Mouse (Mus musculus) urinary bladder, postnatal 10 days (tissue): ENCODE measurements around the gene Arf3.
"Not testable (repeated sequence)": the region's sequence is repeated elsewhere in the genome, so short reads cannot be mapped to it uniquely, and the experiment has no call there.

Experiments used
- DNase-seq: peaks from one replicate; pipeline ENCODE4 v3.0.0; 2022; ENCODE audit warnings: low spot score

Gene Arf3

GRCm38 (mm10) chr15:98753021-98753423, 10.0 kb downstream of the Arf3 start:
- DNase-seq = no peak

- DNase-seq = no peak
Measured at GRCm38 (mm10) chr15:98749093-98749492, 13.9 kb downstream of the Arf3 start.

GRCm38 (mm10) chr15:98747296-98747695, 15.7 kb downstream of the Arf3 start:
- no peak for DNase-seq

DNA sequence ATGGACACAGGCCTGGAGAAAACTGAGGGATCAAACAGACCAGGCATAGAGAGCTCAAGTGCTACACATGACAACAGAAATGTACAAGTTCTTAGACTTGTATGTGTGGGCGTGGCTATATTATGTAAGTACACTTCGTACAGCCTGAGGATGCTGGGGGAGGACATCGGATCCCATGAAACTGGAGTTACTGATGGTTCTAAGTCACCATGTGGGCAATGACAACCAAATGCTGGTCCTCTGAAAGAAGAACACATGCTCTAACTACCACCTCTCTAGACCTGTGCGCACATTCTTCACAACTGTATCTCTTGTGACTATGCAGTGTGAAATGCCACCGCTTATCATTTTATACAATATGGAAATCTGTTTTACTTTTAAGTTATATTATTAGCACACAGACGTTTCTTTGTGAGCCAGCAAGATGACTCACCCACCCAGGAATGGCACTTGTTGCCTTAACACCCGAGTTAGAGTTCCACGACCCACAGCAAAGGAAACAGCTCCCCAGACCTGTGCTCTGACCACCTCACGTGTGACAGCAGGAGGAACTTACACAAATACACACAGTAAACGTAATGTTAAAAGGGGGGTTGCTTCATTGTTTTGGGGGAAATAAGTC, 16.6 kb downstream of the Arf3 start:
- DNase-seq = no peak

DNA sequence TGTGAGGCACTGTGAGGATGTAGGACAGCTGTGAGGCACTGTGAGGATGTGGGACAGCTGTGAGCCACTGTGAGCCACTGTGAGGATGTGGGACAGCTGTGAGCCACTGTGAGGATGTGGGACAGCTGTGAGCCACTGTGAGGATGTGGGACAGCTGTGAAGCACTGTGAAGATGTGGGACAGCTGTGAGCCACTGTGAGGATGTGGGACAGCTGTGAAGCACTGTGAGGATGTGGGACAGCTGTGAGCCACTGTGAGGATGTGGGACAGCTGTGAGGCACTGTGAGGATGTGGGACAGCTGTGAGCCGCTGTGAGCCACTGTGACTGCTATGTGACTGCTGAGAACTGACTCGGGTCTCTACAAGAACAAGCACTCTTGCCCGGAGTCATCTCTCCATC, 19.2 kb downstream of the Arf3 start:
- not testable (repeated sequence) for DNase-seq

DNA sequence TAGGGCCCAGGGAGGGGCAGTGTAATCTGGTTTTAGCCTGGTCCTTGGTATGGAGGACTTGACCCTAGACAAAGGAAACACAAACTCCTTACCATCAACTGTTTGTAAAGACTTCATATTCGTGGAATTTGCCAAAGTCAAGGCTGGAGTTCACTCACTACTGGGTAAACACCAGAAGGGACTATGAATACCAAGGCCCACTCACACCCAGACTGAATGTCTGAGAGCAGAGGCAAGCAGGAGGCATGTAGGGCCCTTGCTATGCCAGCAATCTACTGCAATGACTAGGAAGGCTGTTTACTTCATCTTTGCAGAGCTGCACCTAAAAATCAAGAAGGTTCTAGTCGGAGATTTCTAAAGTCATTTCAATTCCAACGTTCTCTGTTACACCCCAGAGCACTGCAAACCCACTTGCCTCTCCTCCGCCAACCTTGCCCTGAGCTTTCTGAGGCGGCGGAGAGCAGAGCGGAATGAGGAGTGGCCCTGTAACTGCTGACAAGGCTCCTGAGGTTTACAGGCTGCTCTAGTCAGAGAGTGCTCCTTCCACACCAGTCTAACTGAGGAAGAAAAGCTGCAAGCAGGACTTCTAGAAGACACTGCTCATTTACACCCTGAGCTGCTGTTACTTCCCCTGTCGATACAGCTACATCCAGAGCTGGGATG, 20.1 kb downstream of the Arf3 start:
- DNase-seq = no peak

- no peak for DNase-seq
Measured at GRCm38 (mm10) chr15:98740219-98740618, 22.8 kb downstream of the Arf3 start.

- no peak for DNase-seq
Measured at GRCm38 (mm10) chr15:98738796-98739195, 24.2 kb downstream of the Arf3 start.

- DNase-seq = no peak
Measured at GRCm38 (mm10) chr15:98737881-98738280, 25.1 kb downstream of the Arf3 start.

DNA sequence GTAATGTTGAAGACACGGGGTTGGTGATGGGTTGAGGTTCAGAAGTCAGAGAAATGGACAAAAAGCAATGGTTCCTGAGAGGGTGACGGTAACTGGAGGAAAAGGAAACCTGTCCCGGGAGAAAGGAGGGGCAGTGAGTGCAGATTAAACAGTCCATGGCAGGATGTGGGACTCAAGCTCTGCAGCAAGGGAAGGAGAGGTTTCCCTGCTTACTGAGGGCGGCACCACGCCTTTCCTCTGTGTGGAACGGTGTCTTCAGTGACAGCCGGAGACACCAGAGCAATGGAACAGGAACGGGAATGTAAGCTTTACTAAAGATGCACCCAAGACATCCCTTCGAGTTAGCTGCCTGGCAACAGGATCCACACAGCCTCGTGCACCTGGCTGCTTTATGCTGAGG, 26.5 kb downstream of the Arf3 start:
- no peak for DNase-seq

GRCm38 (mm10) chr15:98733976-98734566, 28.9 kb downstream of the Arf3 start:
- no peak for DNase-seq

DNA sequence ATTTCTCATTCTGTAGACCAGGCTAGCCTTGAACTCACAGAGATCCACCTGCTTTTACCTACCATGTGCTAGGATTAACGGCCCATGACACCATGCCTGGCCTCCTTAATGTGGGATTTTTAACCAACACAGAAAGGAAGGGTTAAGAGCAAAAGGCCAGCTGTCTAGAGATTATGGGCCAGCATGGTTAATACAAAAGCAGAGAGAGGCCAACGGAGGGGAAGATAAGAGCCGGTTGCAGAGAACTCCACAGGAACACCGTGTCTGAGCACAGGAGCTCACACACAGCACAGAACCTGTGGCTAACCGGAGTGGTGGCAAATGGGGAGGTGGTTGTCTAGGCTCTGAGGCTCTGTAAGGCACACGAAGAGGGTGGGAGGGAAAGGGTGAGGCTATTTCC, 29.6 kb downstream of the Arf3 start:
- DNase-seq = no peak

GRCm38 (mm10) chr15:98732006-98732531, 30.9 kb downstream of the Arf3 start:
- no peak for DNase-seq

GRCm38 (mm10) chr15:98730790-98731189, 32.2 kb downstream of the Arf3 start:
- DNase-seq = no peak

DNA sequence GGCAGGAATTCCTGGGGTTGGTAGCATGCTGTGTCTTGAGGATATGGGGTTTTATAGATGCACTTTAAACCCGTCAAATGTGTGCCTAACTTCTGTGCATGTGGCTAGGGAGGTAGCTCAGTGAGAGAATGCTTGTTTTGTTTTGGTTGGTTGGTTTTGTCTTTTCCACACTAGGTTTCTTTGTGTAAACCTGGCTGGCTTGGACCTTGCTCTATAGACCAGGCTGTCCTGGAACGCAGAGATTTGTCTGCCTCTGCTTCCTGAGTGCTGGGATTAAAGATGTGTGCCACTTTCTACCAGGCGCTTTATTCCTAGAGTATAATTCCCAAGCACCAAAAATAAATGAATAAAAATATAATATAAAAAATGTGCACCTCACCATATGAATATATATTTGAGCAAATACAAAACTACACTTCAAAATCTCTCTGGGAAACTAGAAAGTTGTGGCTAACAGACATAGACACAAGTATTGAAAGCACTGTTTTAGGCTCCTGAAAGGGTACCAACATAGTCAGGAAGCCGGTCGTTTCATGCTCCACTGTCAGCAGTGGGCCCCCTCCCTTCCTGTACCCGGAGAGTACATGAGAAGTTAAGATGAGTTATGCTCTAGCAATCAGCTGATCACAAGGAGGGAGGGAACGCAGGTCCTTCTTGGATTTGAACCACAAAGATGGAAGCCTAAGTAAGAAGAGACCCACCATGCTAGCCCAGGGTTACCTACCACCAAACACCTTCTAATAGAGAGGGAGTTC, 33.0 kb downstream of the Arf3 start:
- DNase-seq = no peak

- no peak for DNase-seq
Measured at GRCm38 (mm10) chr15:98728366-98728765, 34.6 kb downstream of the Arf3 start.

GRCm38 (mm10) chr15:98727443-98728321, 35.3 kb downstream of the Arf3 start, which contains the start of gene Fkbp11:
Gene Fkbp11 (minus strand): TSS chr15:98728198.
- no peak for DNase-seq

DNA sequence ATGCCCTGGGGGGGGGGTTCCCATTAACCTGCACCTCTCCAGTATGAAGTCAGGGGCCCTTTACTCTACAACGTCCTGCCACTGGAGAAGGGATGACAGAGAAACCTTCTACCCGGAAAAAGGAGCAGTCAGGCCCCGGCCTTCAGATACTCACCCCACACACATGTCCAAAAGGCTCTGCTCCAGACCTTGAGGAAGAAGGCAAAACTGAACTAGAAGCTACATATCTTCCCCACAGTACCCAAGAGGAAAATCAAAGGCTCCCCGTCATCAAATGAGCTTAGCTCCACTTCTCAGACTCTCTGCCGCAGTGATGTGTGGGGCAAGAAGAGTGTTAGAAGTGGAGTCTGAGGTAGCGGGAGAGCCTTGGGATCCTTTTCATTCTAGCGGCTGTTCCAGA, 36.3 kb downstream of the Arf3 start:
- no peak for DNase-seq

DNA sequence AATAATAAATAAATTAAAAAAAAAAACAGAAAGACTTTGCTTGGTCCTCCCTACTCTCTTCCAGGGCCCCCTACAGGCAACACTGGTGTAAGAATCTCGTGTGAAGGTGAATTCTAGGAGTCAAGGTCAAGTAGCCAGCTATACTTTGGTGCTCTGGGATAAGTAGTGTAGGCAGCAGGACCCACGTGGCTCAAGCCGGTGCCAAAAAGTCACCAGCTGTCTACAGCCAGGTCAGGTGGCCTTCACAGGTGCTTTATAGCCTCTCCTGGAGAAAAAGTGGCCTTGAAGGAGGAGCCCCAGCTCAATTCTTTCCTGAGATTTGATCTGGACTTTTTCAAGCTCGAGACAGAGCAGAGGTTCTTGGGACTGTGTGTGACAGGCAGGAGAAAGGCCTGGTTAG, 36.9 kb downstream of the Arf3 start:
- DNase-seq = no peak

- no peak for DNase-seq
Measured at GRCm38 (mm10) chr15:98724441-98724840, 38.6 kb downstream of the Arf3 start.

GRCm38 (mm10) chr15:98722854-98723253, 40.2 kb downstream of the Arf3 start:
- DNase-seq = no peak

- DNase-seq = no peak
Measured at GRCm38 (mm10) chr15:98722191-98722590, 40.8 kb downstream of the Arf3 start.
